Mouse (Mus musculus) erythroblast, embryonic 14.5 days (primary cell): ENCODE measurements around the gene Cog7. TPM values are rescaled to one million over a fixed set of nuclear protein-coding genes. Genes with fewer than 3 reads are reported as not detected.

ENCODE experiments used
- H3K27me3 ChIP-seq: 2 replicates; pipeline ENCODE4 v1.6.1; 2012; ENCODE audit warnings: inconsistent platforms; ENCODE audit not compliant: control insufficient read depth
- H3K36me3 ChIP-seq: 2 replicates; pipeline ENCODE4 v1.6.1; 2012; ENCODE audit warnings: mild to moderate bottlenecking, inconsistent platforms; ENCODE audit not compliant: control insufficient read depth
- H3K4me1 ChIP-seq: 2 replicates; pipeline ENCODE4 v1.6.1; 2012; ENCODE audit warnings: inconsistent platforms; ENCODE audit not compliant: control insufficient read depth
- H3K4me3 ChIP-seq: replicated peaks from 2 replicates; pipeline ENCODE3; 2012; ENCODE audit warnings: moderate library complexity, mild to moderate bottlenecking, inconsistent platforms
- H3K9me3 ChIP-seq: 2 replicates; pipeline ENCODE4 v1.6.1; 2012; ENCODE audit warnings: low read length, inconsistent platforms, mixed read lengths; ENCODE audit not compliant: control insufficient read depth
- GATA1 ChIP-seq: IDR thresholded peaks from 2 replicates; pipeline ENCODE4 v1.6.1; 2012; ENCODE audit warnings: low read length, inconsistent platforms, mixed read lengths
- TAL1 ChIP-seq: IDR thresholded peaks from 3 replicates; pipeline ENCODE4 v1.6.1; 2012; ENCODE audit warnings: low read length, inconsistent platforms, mixed read lengths
- polyA plus RNA-seq: library from polyadenylated mRNA; stranded (reverse); fragments of >175 nt; gene quantifications from 2 replicates; pipeline ENCODE4 v1.2.3, GENCODE M21; 2012

Gene Cog7
- polyA plus RNA-seq, 1 experiment, result 0.47 TPM

DNA sequence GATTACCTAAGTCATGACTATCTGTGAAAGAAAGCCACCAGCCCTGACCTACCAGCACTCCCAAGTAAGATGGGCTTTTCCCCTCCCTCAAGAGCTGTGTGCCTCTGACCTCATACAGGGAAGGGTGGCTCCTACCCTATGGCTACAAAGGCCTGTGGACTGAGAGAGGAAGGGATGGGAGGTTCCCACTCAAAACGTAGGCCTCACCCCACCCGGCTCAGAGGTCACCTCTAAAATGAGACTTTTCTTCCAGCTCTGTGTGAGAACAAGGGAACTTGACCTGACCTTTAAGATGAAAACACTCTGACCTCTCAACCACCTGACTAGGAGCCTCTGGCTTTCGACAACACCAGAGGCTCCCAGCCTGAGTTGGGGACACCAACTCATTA lies 18.9 kb downstream of the Cog7 start:
- Histone ChIP-seq H3K27me3 (no peaks in the 10 kb centered on the region), H3K36me3 (peaks cover 55% of the 10 kb centered on the region), H3K9me3 (peaks cover 3% of the 10 kb centered on the region; the same call in 1 of the 2 replicates), H3K4me1 (peaks cover 9% of the 10 kb centered on the region), H3K4me3 (no peak overlapping the region)
- TF ChIP-seq TAL1 (no peak), GATA1 (no peak)

DNA sequence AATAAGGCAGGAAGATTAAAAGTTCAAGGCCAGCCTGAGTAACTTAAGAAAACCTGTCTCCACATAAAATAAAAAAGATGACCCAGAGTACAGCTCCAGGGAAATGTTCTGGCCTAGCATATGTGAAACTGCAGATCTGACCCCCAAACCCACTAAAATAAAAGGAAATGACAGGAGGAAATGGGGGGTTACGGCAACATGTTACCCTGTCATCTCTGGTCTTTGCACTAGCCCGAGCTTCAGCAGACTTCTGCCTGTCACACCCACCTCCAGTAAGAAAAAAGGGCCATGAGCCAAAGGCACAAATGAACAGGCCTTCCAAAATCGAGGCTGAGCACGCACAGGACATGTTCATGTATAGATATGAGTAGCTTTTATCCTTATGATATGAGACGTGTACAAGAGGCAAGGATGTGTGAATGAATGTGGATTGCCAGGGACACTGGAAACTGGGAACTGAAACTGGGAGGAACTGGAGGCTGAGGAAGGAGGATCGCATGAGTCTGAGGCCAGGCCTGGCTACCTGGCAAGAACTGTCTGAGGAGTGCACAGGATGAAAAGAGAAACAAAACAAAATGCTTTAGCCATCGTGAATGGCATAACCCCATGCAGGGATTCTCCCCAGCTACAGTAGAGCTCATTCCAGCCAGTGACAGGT lies 19.5 kb downstream of the Cog7 start:
- peaks cover 55% of the 10 kb centered on the region for H3K36me3 ChIP-seq
- no peaks in the 10 kb centered on the region for H3K27me3 ChIP-seq
- peaks cover 3% of the 10 kb centered on the region; the same call in 1 of the 2 replicates for H3K9me3 ChIP-seq
- TF ChIP-seq GATA1 (no peak), TAL1 (no peak)
- H3K4me1 ChIP-seq, result peaks cover 8% of the 10 kb centered on the region
- H3K4me3 ChIP-seq, result no peak overlapping the region

DNA sequence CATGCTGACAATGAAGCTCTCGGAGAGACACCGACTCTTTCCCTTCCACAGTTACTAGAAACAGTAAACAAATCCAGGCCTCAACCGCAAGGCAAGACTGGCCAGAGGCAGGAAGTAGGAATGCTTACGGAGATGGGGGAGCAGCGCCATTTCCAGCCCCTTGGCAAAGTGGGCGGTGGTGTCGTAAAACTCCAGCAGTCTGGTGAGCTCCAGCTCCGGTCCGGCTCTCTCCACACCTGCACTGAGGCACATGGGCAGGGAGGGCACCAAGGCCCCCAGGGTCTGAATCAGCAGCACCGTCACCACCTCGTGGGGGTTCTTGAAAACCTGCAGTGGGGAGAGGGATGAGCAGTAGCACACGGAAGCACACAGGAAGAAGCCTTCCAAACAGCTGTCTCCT lies 25.7 kb downstream of the Cog7 start:
- H3K4me3 ChIP-seq, result no peak overlapping the region
- TF ChIP-seq GATA1 (no peak), TAL1 (no peak)
- no peaks in the 10 kb centered on the region for H3K9me3 ChIP-seq
- no peaks in the 10 kb centered on the region for H3K27me3 ChIP-seq
- no peaks in the 10 kb centered on the region for H3K4me1 ChIP-seq
- H3K36me3 ChIP-seq, result peaks cover 45% of the 10 kb centered on the region

DNA sequence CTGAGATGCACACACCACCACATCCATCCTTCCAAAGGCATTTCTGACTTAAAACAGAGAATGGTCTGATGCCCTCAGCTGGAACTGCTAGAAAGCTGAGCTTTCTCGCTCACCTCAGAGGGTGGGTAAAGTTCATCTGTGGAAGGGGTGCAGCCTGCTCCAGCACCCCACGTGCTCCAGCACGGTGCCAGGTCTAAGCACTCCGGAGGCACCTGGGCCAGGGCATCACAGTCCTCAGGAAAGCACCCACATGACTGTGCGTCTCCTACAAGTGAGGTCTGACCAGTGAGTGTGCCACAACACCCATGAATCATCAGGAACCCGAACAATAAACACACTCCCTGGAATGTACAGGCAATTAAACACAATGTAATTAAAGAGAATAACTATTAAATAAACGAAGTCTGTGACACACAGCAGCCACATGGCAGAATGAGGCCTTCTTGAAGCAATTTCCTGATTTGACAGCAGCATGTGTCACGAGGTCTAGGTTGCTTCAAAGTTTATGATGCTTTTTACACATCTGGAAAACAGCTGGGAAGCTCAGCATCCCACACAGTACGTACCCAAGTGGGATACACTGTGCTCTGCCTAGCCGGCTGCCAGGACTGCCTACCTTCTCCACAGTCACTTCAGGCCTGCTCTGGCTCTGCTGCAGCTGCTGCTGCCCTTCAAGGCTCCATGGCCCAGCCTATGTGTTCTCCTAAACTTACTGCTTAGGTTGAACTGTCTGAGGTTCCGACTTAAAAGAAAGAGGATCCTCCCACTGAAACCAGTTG lies 26.4 kb downstream of the Cog7 start:
- no peaks in the 10 kb centered on the region for H3K9me3 ChIP-seq
- peaks cover 48% of the 10 kb centered on the region for H3K36me3 ChIP-seq
- H3K27me3 ChIP-seq, result no peaks in the 10 kb centered on the region
- H3K4me3 ChIP-seq, result no peak overlapping the region
- no peaks in the 10 kb centered on the region for H3K4me1 ChIP-seq
- TF ChIP-seq TAL1, result no peak
- no peak for TF ChIP-seq GATA1

DNA sequence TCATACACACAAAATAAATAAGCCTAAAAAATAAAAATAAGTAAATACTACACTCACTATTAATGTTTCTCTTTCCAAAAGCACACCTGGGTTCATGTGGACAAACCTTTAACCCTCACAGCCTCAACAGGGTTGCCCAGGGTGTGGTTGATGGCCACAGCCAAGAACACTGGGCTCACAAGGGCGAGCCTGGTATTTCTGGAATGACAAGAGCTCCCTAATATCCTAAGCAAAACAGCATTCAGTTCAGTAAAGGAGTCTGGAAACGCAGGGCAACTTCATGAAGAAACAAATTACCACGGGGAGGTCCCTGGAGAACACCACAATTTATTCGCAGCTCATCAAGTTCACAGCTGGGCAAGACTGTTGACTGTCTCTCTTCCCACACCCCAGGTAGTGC lies 34.0 kb downstream of the Cog7 start:
- H3K27me3 ChIP-seq, result no peaks in the 10 kb centered on the region
- H3K9me3 ChIP-seq, result no peaks in the 10 kb centered on the region
- TF ChIP-seq GATA1, result no peak
- no peak for TF ChIP-seq TAL1
- H3K4me3 ChIP-seq, result no peak overlapping the region
- no peaks in the 10 kb centered on the region for H3K4me1 ChIP-seq
- peaks cover 44% of the 10 kb centered on the region for H3K36me3 ChIP-seq

DNA sequence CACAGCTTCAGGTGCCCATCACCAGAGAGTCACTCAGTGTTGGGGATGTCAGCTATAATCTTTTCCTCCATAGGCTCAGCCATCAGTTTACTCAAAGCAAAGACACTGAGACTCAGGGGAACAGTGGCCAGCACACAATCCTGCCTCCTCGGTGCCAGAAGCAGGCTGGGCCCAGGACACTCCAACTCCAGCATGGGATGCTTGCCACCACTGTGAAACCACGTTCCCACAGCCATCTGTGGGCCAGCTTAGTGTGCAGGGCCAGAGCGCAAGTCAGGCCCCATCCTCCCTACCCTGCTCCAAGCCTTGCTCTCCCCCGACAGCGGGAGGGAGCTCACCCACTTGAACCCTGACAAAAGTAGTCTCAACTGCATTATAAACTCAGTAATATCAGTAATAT lies 35.3 kb downstream of the Cog7 start:
- H3K4me1 ChIP-seq, result no peaks in the 10 kb centered on the region
- peaks cover 45% of the 10 kb centered on the region for H3K36me3 ChIP-seq
- H3K9me3 ChIP-seq, result no peaks in the 10 kb centered on the region
- no peak for TF ChIP-seq GATA1
- no peak for TF ChIP-seq TAL1
- H3K27me3 ChIP-seq, result no peaks in the 10 kb centered on the region
- no peak overlapping the region for H3K4me3 ChIP-seq

DNA sequence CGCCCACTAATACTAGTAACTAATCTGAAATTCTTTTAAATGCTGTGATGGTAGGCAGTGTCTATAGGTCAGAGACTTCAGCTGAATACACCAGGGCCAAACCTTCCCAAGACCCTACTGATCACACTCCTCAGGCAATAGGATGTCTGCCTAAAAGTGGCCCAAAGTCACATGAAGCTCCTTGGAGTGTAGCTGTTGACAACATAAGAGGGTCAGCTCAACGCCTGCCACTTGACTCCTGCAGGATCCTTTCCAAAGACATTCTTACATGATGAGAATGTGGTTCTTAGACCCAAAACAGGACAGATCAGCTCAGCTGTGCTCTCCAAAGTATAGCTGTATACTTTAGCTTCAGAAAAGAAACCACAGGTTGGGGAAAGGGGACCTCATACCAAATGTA lies 39.1 kb downstream of the Cog7 start:
- H3K36me3 ChIP-seq, result peaks cover 41% of the 10 kb centered on the region
- H3K4me3 ChIP-seq, result no peak overlapping the region
- H3K9me3 ChIP-seq, result no peaks in the 10 kb centered on the region
- peaks cover 7% of the 10 kb centered on the region for H3K4me1 ChIP-seq
- no peak for TF ChIP-seq TAL1
- no peak for TF ChIP-seq GATA1
- no peaks in the 10 kb centered on the region for H3K27me3 ChIP-seq

DNA sequence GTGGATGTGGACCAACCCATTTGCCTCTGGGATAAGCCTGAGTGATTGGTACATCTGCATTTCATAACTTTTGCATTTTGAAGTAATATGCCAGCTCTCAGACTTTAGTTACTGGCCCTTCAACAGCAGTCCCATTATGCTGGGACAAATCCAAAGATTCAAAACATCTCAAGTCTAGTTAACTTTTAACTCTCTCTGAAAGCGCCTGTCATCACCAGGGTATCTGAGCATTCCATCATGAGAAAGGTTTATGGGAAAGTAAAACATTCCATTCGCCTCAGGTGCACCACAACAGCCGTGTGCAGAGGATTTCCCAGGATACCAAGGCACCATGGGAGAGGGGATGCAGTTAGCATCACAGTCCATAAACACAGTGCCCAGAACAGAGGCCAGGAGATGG lies 39.9 kb downstream of the Cog7 start:
- Histone ChIP-seq H3K27me3 (no peaks in the 10 kb centered on the region), H3K4me3 (no peak overlapping the region), H3K9me3 (no peaks in the 10 kb centered on the region), H3K4me1 (peaks cover 7% of the 10 kb centered on the region), H3K36me3 (peaks cover 47% of the 10 kb centered on the region)
- TF ChIP-seq TAL1 (no peak), GATA1 (no peak)

DNA sequence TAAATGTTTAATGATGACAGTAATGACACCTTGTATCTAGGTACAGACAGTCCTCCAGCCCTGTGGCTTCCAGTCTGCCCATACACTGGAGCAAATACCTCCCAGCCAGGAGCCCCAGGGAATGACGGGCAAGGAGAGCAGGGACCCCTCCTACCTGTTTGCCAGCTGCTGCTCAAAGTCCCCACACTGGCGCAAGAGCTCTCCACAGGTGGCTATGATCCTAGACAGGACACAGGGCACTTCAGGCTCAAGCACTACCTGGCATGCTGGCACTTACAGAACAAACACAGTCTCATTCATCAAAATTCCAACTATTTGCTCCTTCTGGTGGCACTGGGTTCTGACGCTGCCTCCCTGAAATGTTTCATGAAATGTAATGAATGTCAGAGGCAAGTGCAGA lies 40.5 kb downstream of the Cog7 start:
- Histone ChIP-seq H3K36me3 (peaks cover 51% of the 10 kb centered on the region), H3K27me3 (no peaks in the 10 kb centered on the region), H3K9me3 (no peaks in the 10 kb centered on the region), H3K4me3 (no peak overlapping the region), H3K4me1 (peaks cover 7% of the 10 kb centered on the region)
- TF ChIP-seq GATA1, result no peak
- TF ChIP-seq TAL1, result no peak
